Mouse (Mus musculus) thymus, adult 2 months (tissue): ENCODE data around the gene Gli2.

Experiments used
- CTCF ChIP-seq: fragments of 200-500 bp; IDR thresholded peaks from 2 replicates; pipeline ENCODE4 v1.5.1; 2012; ENCODE audit warnings: mild to moderate bottlenecking, control low read depth, low read length, moderate library complexity, borderline replicate concordance; ENCODE audit not compliant: control insufficient read depth, poor library complexity, insufficient read depth; ENCODE audit errors: extremely low read depth
- POLR2A ChIP-seq: fragments of 200-500 bp; IDR thresholded peaks from 2 replicates; pipeline ENCODE4 v1.6.1; 2012; ENCODE audit warnings: mild to moderate bottlenecking, low read length, control low read depth, moderate library complexity; ENCODE audit not compliant: control insufficient read depth, poor library complexity, insufficient read depth; ENCODE audit errors: extremely low read depth

DNA sequence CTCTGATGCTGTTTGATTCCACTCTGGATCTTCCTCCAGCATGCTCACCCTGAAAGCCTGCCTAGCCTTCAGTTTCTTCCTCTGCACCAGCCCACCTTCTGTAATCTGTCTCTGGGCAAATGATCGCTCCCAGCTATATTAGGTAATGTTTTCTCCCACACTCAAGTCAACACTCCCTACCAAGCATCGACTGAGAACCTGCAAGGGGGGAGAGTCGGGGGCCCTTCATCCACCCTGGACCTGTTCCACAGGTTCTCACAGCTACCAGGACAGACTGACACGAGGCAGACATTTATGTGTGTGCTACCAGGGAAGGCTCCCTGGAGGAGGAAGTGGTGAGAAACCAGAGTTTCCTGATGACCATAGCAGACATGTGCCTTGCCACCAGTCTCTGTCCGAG lies 264.6 kb downstream of the Gli2 start:
- TF ChIP-seq CTCF = no peak
- no peak for TF ChIP-seq POLR2A
